Mouse (Mus musculus) small intestine, adult 2 months (tissue): ENCODE results near the gene Dph1. TPM values are rescaled to one million over a fixed set of nuclear protein-coding genes. Genes with fewer than 3 reads are reported as not detected.

Experiments
- H3K27ac ChIP-seq: fragments of 200-500 bp; 2 replicates; pipeline ENCODE4 v1.5.1; 2012; ENCODE audit warnings: low read depth, low read length, control low read depth, inconsistent platforms; ENCODE audit not compliant: insufficient read depth
- H3K27me3 ChIP-seq: fragments of 200-500 bp; 2 replicates; pipeline ENCODE4 v1.6.1; 2012; ENCODE audit warnings: mild to moderate bottlenecking, moderate library complexity, low read length, inconsistent platforms; ENCODE audit not compliant: control insufficient read depth, insufficient read depth
- H3K36me3 ChIP-seq: fragments of 200-500 bp; 2 replicates; pipeline ENCODE4 v1.6.1; 2012; ENCODE audit warnings: mild to moderate bottlenecking, low read length, control low read depth, inconsistent platforms; ENCODE audit not compliant: control insufficient read depth, insufficient read depth
- H3K4me1 ChIP-seq: fragments of 200-500 bp; 2 replicates; pipeline ENCODE4 v1.6.1; 2012; ENCODE audit warnings: low read length, inconsistent platforms, mixed read lengths; ENCODE audit not compliant: control insufficient read depth, insufficient read depth, insufficient read length
- H3K4me3 ChIP-seq: fragments of 200-500 bp; 2 replicates; pipeline ENCODE4 v1.5.1; 2012; ENCODE audit warnings: low read depth, mild to moderate bottlenecking, control low read depth, inconsistent platforms, low read length, moderate library complexity
- CTCF ChIP-seq: fragments of 200-500 bp; IDR thresholded peaks from 2 replicates; pipeline ENCODE4 v1.5.1; 2012; ENCODE audit warnings: low read depth, mild to moderate bottlenecking, control low read depth, inconsistent platforms, low read length, moderate library complexity, mixed read lengths; ENCODE audit not compliant: insufficient replicate concordance, insufficient read length; ENCODE audit errors: extremely low read depth
- POLR2A ChIP-seq: fragments of 200-500 bp; IDR thresholded peaks from 2 replicates; pipeline ENCODE4 v1.6.1; 2012; ENCODE audit warnings: low read depth, mild to moderate bottlenecking, control low read depth, inconsistent platforms, low read length, moderate library complexity
- whole genome bisulfite sequencing: fragments of 180-500 bp; shearing (Covaris S2); methylation state at CpG from one replicate; pipeline ENCODE4 v1.1.7; 2018; 5-methylcytosine and 5-hydroxymethylcytosine counted together
- polyA plus RNA-seq: library from polyadenylated mRNA; depleted of rRNA; stranded (reverse); fragments of >200 nt; gene quantifications from 2 replicates; pipeline ENCODE4 v1.2.3, GENCODE M21; 2012

Gene Dph1
- polyA plus RNA-seq, 1 experiment: 13.7 TPM

- TF ChIP-seq POLR2A: no peak
- no peak for TF ChIP-seq CTCF
- no peak overlapping the region for H3K27ac ChIP-seq
- no peaks in the 10 kb centered on the region for H3K27me3 ChIP-seq
- peaks cover 2% of the 10 kb centered on the region; the same call in 1 of the 2 replicates for H3K4me1 ChIP-seq
- WGBS: 74% methylated on average over 3 of the region's 3 CpGs
- no peaks in the 10 kb centered on the region for H3K36me3 ChIP-seq
- no peak overlapping the region for H3K4me3 ChIP-seq
Observed at GRCm38 (mm10) chr11:75227632-75228031, 36.6 kb upstream of the Dph1 start.

- no peak for TF ChIP-seq POLR2A
- no peak for TF ChIP-seq CTCF
- WGBS: 90% methylated on average over 4 of the region's 4 CpGs
Observed at GRCm38 (mm10) chr11:75224835-75225234, 33.8 kb upstream of the Dph1 start.

GRCm38 (mm10) chr11:75224062-75224461 is 33.0 kb upstream of the Dph1 start:
- Histone ChIP-seq H3K27ac (no peak overlapping the region), H3K4me3 (no peak overlapping the region), H3K27me3 (no peaks in the 10 kb centered on the region), H3K36me3 (no peaks in the 10 kb centered on the region), H3K4me1 (peaks cover 13% of the 10 kb centered on the region; the same call in 1 of the 2 replicates)
- 96% methylated on average over 12 of the region's 12 CpGs for WGBS
- no peak for TF ChIP-seq CTCF
- TF ChIP-seq POLR2A: no peak

More at GRCm38 (mm10) chr11:75224835-75225234, 33.8 kb upstream of the Dph1 start:
- Histone ChIP-seq H3K4me3 (no peak overlapping the region), H3K27me3 (no peaks in the 10 kb centered on the region), H3K27ac (no peak overlapping the region), H3K4me1 (peaks cover 7% of the 10 kb centered on the region; the same call in 1 of the 2 replicates), H3K36me3 (no peaks in the 10 kb centered on the region)

DNA sequence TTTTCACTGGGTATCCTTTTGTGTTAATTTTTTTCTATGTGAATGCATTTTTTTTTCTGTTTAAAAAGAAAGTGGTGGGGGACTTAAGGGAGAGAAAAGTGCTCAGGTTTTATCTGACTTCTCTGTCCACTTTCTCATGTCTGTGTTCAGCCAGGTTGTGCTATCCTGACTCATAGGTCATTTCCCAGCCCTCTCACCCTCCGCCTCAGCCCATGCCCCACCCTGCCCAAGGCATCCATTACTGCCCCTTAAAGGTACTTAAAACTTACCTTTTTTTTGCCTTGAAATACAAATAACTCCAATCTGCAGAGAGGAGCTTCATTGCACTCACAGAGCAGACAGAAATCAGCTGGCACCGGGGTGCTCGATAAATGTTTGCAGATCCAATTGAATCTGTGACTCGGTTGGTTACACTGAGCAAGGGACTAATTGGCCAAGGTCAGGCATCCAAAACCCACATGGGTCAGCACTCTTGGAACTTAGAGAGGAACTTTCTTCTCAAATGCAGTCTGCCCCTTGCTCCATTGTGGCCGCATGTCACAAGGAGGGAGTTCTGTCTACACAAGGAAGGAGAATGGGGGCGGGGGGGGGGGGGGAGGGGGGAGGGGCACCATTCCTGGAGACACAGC is 29.6 kb upstream of the Dph1 start:
- Histone ChIP-seq H3K4me3 (no peak overlapping the region), H3K4me1 (peaks cover 21% of the 10 kb centered on the region), H3K27ac (no peak overlapping the region), H3K36me3 (no peaks in the 10 kb centered on the region), H3K27me3 (no peaks in the 10 kb centered on the region)
- no peak for TF ChIP-seq CTCF
- TF ChIP-seq POLR2A: no peak
- WGBS: 43% methylated on average over 5 of the region's 6 CpGs

GRCm38 (mm10) chr11:75220115-75220514 is 29.1 kb upstream of the Dph1 start:
- H3K4me3 ChIP-seq: no peak overlapping the region
- peaks cover 25% of the 10 kb centered on the region for H3K4me1 ChIP-seq
- H3K27ac ChIP-seq: no peak overlapping the region
- no peaks in the 10 kb centered on the region for H3K27me3 ChIP-seq
- 23% methylated on average over 9 of the region's 9 CpGs for WGBS
- TF ChIP-seq CTCF (no peak), POLR2A (no peak)
- no peaks in the 10 kb centered on the region for H3K36me3 ChIP-seq

DNA sequence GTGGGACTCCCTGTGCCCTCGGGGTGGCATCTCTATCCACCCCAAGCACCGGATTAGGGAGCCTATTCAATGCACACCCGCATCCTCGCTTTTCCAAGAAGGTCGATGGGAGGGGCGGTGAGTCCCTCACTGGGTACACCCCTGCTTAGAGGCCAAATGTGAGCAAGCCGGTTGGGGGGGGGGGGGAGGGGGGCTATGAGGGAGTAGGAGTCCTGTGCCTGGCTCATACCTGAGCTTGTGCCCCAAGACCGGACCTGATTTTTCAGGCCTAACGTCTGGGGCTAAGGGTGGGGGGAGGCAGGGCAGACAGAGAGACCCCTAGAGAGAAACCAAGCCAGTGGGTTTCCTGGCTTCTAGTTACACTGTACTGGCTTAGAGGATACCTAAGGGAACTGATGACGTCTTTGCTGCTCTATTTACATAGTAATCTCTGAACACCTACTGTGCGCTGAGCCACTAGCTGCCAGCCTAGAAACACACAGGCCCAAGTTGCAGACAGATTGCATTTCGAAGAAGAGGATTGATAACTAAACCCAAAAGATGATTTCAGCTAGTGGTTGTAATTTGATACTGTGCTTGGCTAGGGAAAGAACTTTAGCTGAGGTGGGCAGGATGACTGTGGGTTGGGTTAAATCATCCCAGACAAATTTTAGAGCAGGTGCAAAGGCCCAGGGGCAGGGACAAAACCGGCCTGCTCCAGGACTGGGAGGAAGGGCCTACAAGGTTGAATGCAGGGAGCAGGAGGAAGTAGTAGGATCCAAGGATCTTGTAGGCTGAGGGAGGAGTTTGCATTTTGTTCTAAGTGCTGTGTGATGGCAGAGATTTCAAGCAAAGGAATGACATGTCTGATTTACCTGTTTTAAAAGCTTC is 23.3 kb upstream of the Dph1 start:
- WGBS: 17% methylated on average over 13 of the region's 13 CpGs
- no peaks in the 10 kb centered on the region for H3K36me3 ChIP-seq
- peak overlapping the region; percentile 49 for H3K4me3 ChIP-seq
- H3K27me3 ChIP-seq: no peaks in the 10 kb centered on the region
- H3K27ac ChIP-seq: peak overlapping the region; percentile 82
- no peak for TF ChIP-seq CTCF
- TF ChIP-seq POLR2A: 0 out of 2 replicates have a peak, but pooled peaks have one; percentile 22
- peaks cover 41% of the 10 kb centered on the region for H3K4me1 ChIP-seq

- Histone ChIP-seq H3K27me3 (no peaks in the 10 kb centered on the region), H3K27ac (peak overlapping the region; percentile 99), H3K4me1 (peaks cover 40% of the 10 kb centered on the region), H3K4me3 (peak overlapping the region; percentile 53), H3K36me3 (no peaks in the 10 kb centered on the region)
- TF ChIP-seq CTCF (no peak), POLR2A (peak; percentile 16; the same call in 1 of the 2 replicates)
- WGBS: 19% methylated on average over 34 of the region's 35 CpGs
Observed at GRCm38 (mm10) chr11:75213372-75214080, 22.5 kb upstream of the Dph1 start.
